ENCODE assay signal across 8 mouse cellular contexts in genomic region chr1:191905637-191906533, GRCm38 (mm10). TPM values are rescaled to one million over a fixed set of nuclear protein-coding genes. Genes with fewer than 3 reads are reported as not detected.
DNase-seq lines count a peak whose midpoint lies in the region; ATAC-seq lines count a peak whose summit lies in the region.

No protein-coding gene starts in this region.

- peak overlapping the region; percentile 92 for H3K4me3 ChIP-seq in limb, embryonic 10.5 days
- H3K4me3 ChIP-seq in midbrain, embryonic 11.5 days (ENCODE audit: low read depth, low read length), result peak overlapping the region; percentile 80

- H3K4me1 ChIP-seq in limb, embryonic 10.5 days, result peaks cover 38% of the 10 kb centered on the region
- peaks cover 16% of the 10 kb centered on the region for H3K4me1 ChIP-seq in midbrain, embryonic 11.5 days (ENCODE audit: control insufficient read depth, insufficient read depth, low read length)

- peaks cover 16% of the 10 kb centered on the region for H3K27me3 ChIP-seq in limb, embryonic 10.5 days (ENCODE audit: low read depth, poor library complexity, severe bottlenecking)
- H3K27me3 ChIP-seq in midbrain, embryonic 11.5 days (ENCODE audit: control insufficient read depth, insufficient read depth, low read length), result no peaks in the 10 kb centered on the region

- H3K9ac ChIP-seq in midbrain, embryonic 11.5 days (ENCODE audit: low read length), result peak overlapping the region; percentile 70

- H3K27ac ChIP-seq in limb, embryonic 10.5 days, result peak overlapping the region; percentile 90
- H3K27ac ChIP-seq in midbrain, embryonic 11.5 days (ENCODE audit: low read depth, low read length), result no peak overlapping the region

- H3K4me2 ChIP-seq in midbrain, embryonic 11.5 days, result peak overlapping the region; percentile 92

- peak; percentile 72 to 79 for DNase-seq in adrenal gland, postnatal 36 days
- DNase-seq in adrenal gland, postnatal 10 days, result no peak
- peak; percentile 30 for DNase-seq in 3T3-L1 (ENCODE audit: low read depth, low spot score)
- peak; percentile 20 for DNase-seq in cerebellum, adult 8-10 months
- DNase-seq in heart, postnatal 4 days, result peak; percentile 77
- DNase-seq in limb, embryonic 10.5 days (ENCODE audit: low spot score), result no peak
- DNase-seq in midbrain, embryonic 11.5 days (ENCODE audit: low spot score, missing footprints), result peak; percentile 85
- DNase-seq in thymus, postnatal 25 days, result peak; percentile 9

- WGBS in limb, embryonic 10.5 days, result 3% methylated on average over 56 of the region's 58 CpGs
- 3% methylated on average over 56 of the region's 58 CpGs for WGBS in midbrain, embryonic 11.5 days

- peak; percentile 77 for ATAC-seq in midbrain, embryonic 11.5 days (ENCODE audit: low FRiP score)

- no peaks in the 10 kb centered on the region for H3K9me3 ChIP-seq in limb, embryonic 10.5 days (replicated peaks)
- H3K9me3 ChIP-seq in midbrain, embryonic 11.5 days (ENCODE audit: control insufficient read depth, low read length), result no peaks in the 10 kb centered on the region

- H3K36me3 ChIP-seq in limb, embryonic 10.5 days, result peaks cover 23% of the 10 kb centered on the region
- peaks cover 3% of the 10 kb centered on the region; the same call in 1 of the 2 replicates for H3K36me3 ChIP-seq in midbrain, embryonic 11.5 days (ENCODE audit: control insufficient read depth, insufficient read depth, low read length)

RNA-seq across cellular contexts. Expression of gene Slc30a1, which starts 0.7 kb away (rescaled TPM):
- total RNA-seq in adrenal gland, postnatal 36 days (2021), result 10 to 100 TPM; 20.3 to 21.2 TPM
- 10 to 100 TPM; 16.6 to 21.0 TPM for total RNA-seq in adrenal gland, postnatal 10 days (2021)
- 10 to 100 TPM; 25.1 to 29.4 TPM for total RNA-seq in heart, postnatal 4 days (2021)
- 1.5 and 2.1 TPM in 2 replicates for polyA plus RNA-seq in limb, embryonic 10.5 days (2016; fragmentation: Nextera tagmentation; extraction: Ambion mirVana)
- 2.4 and 2.6 TPM in 2 replicates for polyA plus RNA-seq in midbrain, embryonic 11.5 days (2014; fragmentation: Nextera tagmentation; extraction: Ambion mirVana)

Comparison
In these comparisons a context has a peak if more than half of its experiments do, and no peak if none do; other contexts are left out.
1. DNase-seq: peak in adrenal gland, postnatal 36 days (2 of 2), 3T3-L1 (single experiment), cerebellum, adult 8-10 months (single experiment), heart, postnatal 4 days (single experiment), midbrain, embryonic 11.5 days (single experiment) and thymus, postnatal 25 days (single experiment); none in adrenal gland, postnatal 10 days (single experiment) and limb, embryonic 10.5 days (single experiment).